ENCODE assay signal across 21 mouse cellular contexts in the genomic region with DNA sequence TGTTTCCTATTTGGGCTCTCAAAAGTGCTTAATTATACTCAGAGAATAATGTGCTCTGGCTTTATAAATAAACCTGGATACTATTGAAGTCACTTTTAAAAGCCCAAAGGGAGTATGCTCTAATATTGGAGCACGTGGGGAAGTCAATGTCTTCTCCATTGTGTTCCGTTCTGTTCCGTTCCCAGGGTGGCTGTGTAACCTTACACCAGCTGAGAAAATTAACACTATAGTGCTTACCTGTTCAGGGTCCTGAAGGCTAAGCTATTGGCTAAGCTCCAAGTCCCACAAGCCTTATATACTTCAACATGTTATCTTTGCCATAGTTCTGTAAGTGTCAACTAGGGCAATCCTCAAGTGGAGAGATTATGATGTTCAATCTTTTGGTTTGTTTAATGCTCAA. TPM values are rescaled to one million over a fixed set of nuclear protein-coding genes. Genes with fewer than 3 reads are reported as not detected.
DNase-seq lines count a peak whose midpoint lies in the region; ATAC-seq lines count a peak whose summit lies in the region.
"Had no signal": no experiment of that assay in that cellular context is flagged by ENCODE, and none has a peak within 500 bp of the region (broad histone marks: within the 10 kb centered on the region; RNA-seq: fewer than 3 reads in every experiment).

No protein-coding gene starts in this region.

- H3K4me2 ChIP-seq in embryonic facial prominence, embryonic 14.5 days (ENCODE audit: low read depth, low read length), result no peak overlapping the region
- no peak overlapping the region for H3K4me2 ChIP-seq in midbrain, embryonic 11.5 days
- H3K4me2 ChIP-seq in midbrain, embryonic 13.5 days (replicated peaks), result no peak overlapping the region
- no peak overlapping the region for H3K4me2 ChIP-seq in embryonic facial prominence, embryonic 15.5 days (replicated peaks)

- no peaks in the 10 kb centered on the region for H3K36me3 ChIP-seq in embryonic facial prominence, embryonic 14.5 days (ENCODE audit: control insufficient read depth, insufficient read depth, low read length)
- H3K36me3 ChIP-seq in embryonic facial prominence, embryonic 10.5 days (replicated peaks), result no peaks in the 10 kb centered on the region
- H3K36me3 ChIP-seq in midbrain, embryonic 11.5 days (ENCODE audit: control insufficient read depth, insufficient read depth, low read length), result no peaks in the 10 kb centered on the region
- H3K36me3 ChIP-seq in midbrain, embryonic 13.5 days, result no peaks in the 10 kb centered on the region
- no peaks in the 10 kb centered on the region for H3K36me3 ChIP-seq in embryonic facial prominence, embryonic 15.5 days
- H3K36me3 ChIP-seq: G1E had no signal

- DNase-seq in embryonic facial prominence, embryonic 14.5 days (ENCODE audit: low spot score), result peak; percentile 21
- DNase-seq in embryonic facial prominence, embryonic 10.5 days (ENCODE audit: low spot score), result no peak
- peak; percentile 51 for DNase-seq in midbrain, embryonic 11.5 days (ENCODE audit: low spot score, missing footprints)
- DNase-seq in frontal cortex, postnatal 14 days (ENCODE audit: low spot score in 2 of 2), result no peak
- DNase-seq: adrenal gland, adult 2 months; adrenal gland, adult 8-10 months; adrenal gland, postnatal 10 days; adrenal gland, postnatal 14 days; adrenal gland, postnatal 25 days; adrenal gland, postnatal 36 days; B cell, adult 2 months; cerebellum, adult 11 months; cerebellum, adult 11-12 months; cerebellum, adult 18-20 months had no signal

- peak; percentile 65; the same call in 1 of the 2 replicates for ATAC-seq in embryonic facial prominence, embryonic 14.5 days (ENCODE audit: low read depth)
- no peak for ATAC-seq in midbrain, embryonic 11.5 days (ENCODE audit: low FRiP score)
- no peak for ATAC-seq in midbrain, embryonic 13.5 days
- peak; percentile 34; the same call in 1 of the 2 replicates for ATAC-seq in embryonic facial prominence, embryonic 15.5 days (ENCODE audit: insufficient number of reproducible peaks, low FRiP score, low TSS enrichment, low read depth)
- ATAC-seq: activated CD4-positive, CD25-positive, alpha-beta regulatory T cell, adult 4 months; CD4-positive, CD25-positive, alpha-beta regulatory T cell, adult 4 months; Patski had no signal

- no peaks in the 10 kb centered on the region for H3K9me3 ChIP-seq in embryonic facial prominence, embryonic 14.5 days (ENCODE audit: control insufficient read depth, low read length)
- H3K9me3 ChIP-seq in embryonic facial prominence, embryonic 10.5 days, result no peaks in the 10 kb centered on the region
- H3K9me3 ChIP-seq in midbrain, embryonic 11.5 days (ENCODE audit: control insufficient read depth, low read length), result no peaks in the 10 kb centered on the region
- H3K9me3 ChIP-seq in midbrain, embryonic 13.5 days, result no peaks in the 10 kb centered on the region
- no peaks in the 10 kb centered on the region for H3K9me3 ChIP-seq in embryonic facial prominence, embryonic 15.5 days (replicated peaks)

- no peaks in the 10 kb centered on the region for H3K4me1 ChIP-seq in embryonic facial prominence, embryonic 14.5 days (ENCODE audit: control insufficient read depth, insufficient read depth, low read length)
- H3K4me1 ChIP-seq in embryonic facial prominence, embryonic 10.5 days, result peaks cover 7% of the 10 kb centered on the region
- H3K4me1 ChIP-seq in midbrain, embryonic 11.5 days (ENCODE audit: control insufficient read depth, insufficient read depth, low read length), result no peaks in the 10 kb centered on the region
- peaks cover 9% of the 10 kb centered on the region; the same call in 1 of the 2 replicates for H3K4me1 ChIP-seq in midbrain, embryonic 13.5 days (replicated peaks)
- no peaks in the 10 kb centered on the region for H3K4me1 ChIP-seq in embryonic facial prominence, embryonic 15.5 days

- no peak overlapping the region for H3K27ac ChIP-seq in embryonic facial prominence, embryonic 14.5 days (replicated peaks; ENCODE audit: low read depth, low read length)
- no peak overlapping the region for H3K27ac ChIP-seq in embryonic facial prominence, embryonic 10.5 days (replicated peaks)
- no peak overlapping the region for H3K27ac ChIP-seq in midbrain, embryonic 11.5 days (ENCODE audit: low read depth, low read length)
- no peak overlapping the region for H3K27ac ChIP-seq in midbrain, embryonic 13.5 days
- H3K27ac ChIP-seq in embryonic facial prominence, embryonic 15.5 days (replicated peaks), result no peak overlapping the region

- no peaks in the 10 kb centered on the region for H3K27me3 ChIP-seq in embryonic facial prominence, embryonic 14.5 days (replicated peaks; ENCODE audit: control insufficient read depth, insufficient read depth, low read length)
- H3K27me3 ChIP-seq in embryonic facial prominence, embryonic 10.5 days (replicated peaks; ENCODE audit: low read depth, poor library complexity, severe bottlenecking), result no peaks in the 10 kb centered on the region; the same call in 1 of the 2 replicates
- H3K27me3 ChIP-seq in midbrain, embryonic 11.5 days (ENCODE audit: control insufficient read depth, insufficient read depth, low read length), result no peaks in the 10 kb centered on the region
- no peaks in the 10 kb centered on the region for H3K27me3 ChIP-seq in midbrain, embryonic 13.5 days
- H3K27me3 ChIP-seq in embryonic facial prominence, embryonic 15.5 days, result no peaks in the 10 kb centered on the region
- H3K27me3 ChIP-seq: CH12.LX, Patski had no signal

- H3K9ac ChIP-seq in embryonic facial prominence, embryonic 14.5 days (ENCODE audit: low read depth, low read length), result no peak overlapping the region
- H3K9ac ChIP-seq in midbrain, embryonic 11.5 days (ENCODE audit: low read length), result no peak overlapping the region
- H3K9ac ChIP-seq in midbrain, embryonic 13.5 days (replicated peaks), result no peak overlapping the region
- no peak overlapping the region for H3K9ac ChIP-seq in embryonic facial prominence, embryonic 15.5 days

- no peak overlapping the region for H3K4me3 ChIP-seq in embryonic facial prominence, embryonic 14.5 days (ENCODE audit: low read depth, low read length)
- no peak overlapping the region for H3K4me3 ChIP-seq in embryonic facial prominence, embryonic 10.5 days
- H3K4me3 ChIP-seq in midbrain, embryonic 11.5 days (ENCODE audit: low read depth, low read length), result no peak overlapping the region
- no peak overlapping the region for H3K4me3 ChIP-seq in midbrain, embryonic 13.5 days (replicated peaks)
- H3K4me3 ChIP-seq in embryonic facial prominence, embryonic 15.5 days (replicated peaks), result no peak overlapping the region

- 16% methylated on average over 3 of the region's 3 CpGs for WGBS in embryonic facial prominence, embryonic 14.5 days
- 43% methylated on average over 3 of the region's 3 CpGs for WGBS in embryonic facial prominence, embryonic 10.5 days
- 62% methylated on average over 3 of the region's 3 CpGs for WGBS in midbrain, embryonic 11.5 days
- 62% methylated on average over 3 of the region's 3 CpGs for WGBS in midbrain, embryonic 13.5 days
- WGBS in embryonic facial prominence, embryonic 15.5 days, result 18% methylated on average over 3 of the region's 3 CpGs

RNA-seq across cellular contexts. Expression of gene Mitf, which starts 42.9 kb away (rescaled TPM):
- 3.0 and 3.1 TPM in 2 replicates for polyA plus RNA-seq in embryonic facial prominence, embryonic 14.5 days (2014; fragmentation: Nextera tagmentation; extraction: Ambion mirVana)
- polyA plus RNA-seq in embryonic facial prominence, embryonic 10.5 days (2016; fragmentation: Nextera tagmentation; extraction: Ambion mirVana), result 2.1 and 2.6 TPM in 2 replicates
- 0.30 and 0.72 TPM in 2 replicates for polyA plus RNA-seq in midbrain, embryonic 11.5 days (2014; fragmentation: Nextera tagmentation; extraction: Ambion mirVana)
- polyA plus RNA-seq in midbrain, embryonic 13.5 days (2015; fragmentation: Nextera tagmentation; extraction: Ambion mirVana), result 0.72 and 0.94 TPM in 2 replicates
- polyA plus RNA-seq in embryonic facial prominence, embryonic 15.5 days (2015; fragmentation: Nextera tagmentation; extraction: Ambion mirVana), result 4.8 and 5.9 TPM in 2 replicates
- polyA plus RNA-seq: G1E had no signal

Comparison
In these comparisons a context has a peak if more than half of its experiments do, and no peak if none do; other contexts are left out.
1. DNase-seq: peak in embryonic facial prominence, embryonic 14.5 days (single experiment) and midbrain, embryonic 11.5 days (single experiment); none in embryonic facial prominence, embryonic 10.5 days (single experiment) and frontal cortex, postnatal 14 days (0 of 2).
2. ATAC-seq: peak in embryonic facial prominence, embryonic 14.5 days (single experiment) and embryonic facial prominence, embryonic 15.5 days (single experiment); none in midbrain, embryonic 11.5 days (single experiment) and midbrain, embryonic 13.5 days (single experiment).